Mouse (Mus musculus): ENCODE results near the gene Folr1. TPM values are rescaled to one million over a fixed set of nuclear protein-coding genes. Genes with fewer than 3 reads are reported as not detected.

Folr1 gene
- 6.3 and 19.2 TPM in 2 replicates for polyA plus RNA-seq (2012; rRNA removed)

GRCm38 (mm10) chr7:101870629-101871028 lies at the start of gene Folr1:
TSS of gene Folr1 (minus strand) at chr7:101870788.

GRCm38 (mm10) chr7:101906287-101906681 lies 35.7 kb upstream of the Folr1 start, which contains the start of gene Tomt:
TSS of gene Tomt (minus strand) at chr7:101906359.

GRCm38 (mm10) chr7:101905561-101906286 lies 35.1 kb upstream of the Folr1 start, which contains the start of gene Lamtor1:
TSS of gene Lamtor1 (plus strand) at chr7:101905904.

GRCm38 (mm10) chr7:101863415-101863814 lies 7.2 kb downstream of the Folr1 start, which contains the start of gene Anapc15:
TSS of gene Anapc15 (plus strand) at chr7:101863715.

GRCm38 (mm10) chr7:101857094-101857493 lies 13.5 kb downstream of the Folr1 start, which contains the start of gene Folr2:
TSS of gene Folr2 (minus strand) at chr7:101857194.

GRCm38 (mm10) chr7:101837606-101838471 lies 32.7 kb downstream of the Folr1 start, which contains the start of gene Inppl1:
TSS of gene Inppl1 (minus strand) at chr7:101838229.

GRCm38 (mm10) chr7:101817861-101818401 lies 52.7 kb downstream of the Folr1 start, which contains the start of gene Phox2a:
TSS of gene Phox2a (plus strand) at chr7:101818313.

Other genes with a start within 250 kb of the Folr1 start
- gene Clpb, start 207.2 kb downstream of the Folr1 start, polyA plus RNA-seq (2012; rRNA removed), result 24.4 and 27.1 TPM in 2 replicates
- gene Phox2a, start 52.5 kb downstream of the Folr1 start, polyA plus RNA-seq (2012; rRNA removed), result 0.19 and 0.47 TPM in 2 replicates
- 16.0 and 17.4 TPM in 2 replicates for gene Inppl1, start 32.6 kb downstream of the Folr1 start, polyA plus RNA-seq (2012; rRNA removed)
- 2.7 and 3.4 TPM in 2 replicates for gene Folr2, start 13.6 kb downstream of the Folr1 start, polyA plus RNA-seq (2012; rRNA removed)
- 85.9 and 93.3 TPM in 2 replicates for gene Anapc15, start 7.1 kb downstream of the Folr1 start, polyA plus RNA-seq (2012; rRNA removed)
- gene Lamtor1, start 35.1 kb upstream of the Folr1 start, polyA plus RNA-seq (2012; rRNA removed), result 165 and 168 TPM in 2 replicates
- gene Tomt, start 35.6 kb upstream of the Folr1 start, polyA plus RNA-seq (2012; rRNA removed), result 0.34 and 0.36 TPM in 2 replicates
- 8.7 and 11.0 TPM in 2 replicates for gene Lrrc51, start 63.1 kb upstream of the Folr1 start, polyA plus RNA-seq (2012; rRNA removed)
- gene Numa1, start 63.3 kb upstream of the Folr1 start, polyA plus RNA-seq (2012; rRNA removed), result 53.4 and 61.3 TPM in 2 replicates
- 17.2 and 19.3 TPM in 2 replicates for gene Il18bp, start 147.9 kb upstream of the Folr1 start, polyA plus RNA-seq (2012; rRNA removed)
- 85.9 and 92.3 TPM in 2 replicates for gene Rnf121, start 194.7 kb upstream of the Folr1 start, polyA plus RNA-seq (2012; rRNA removed)
- 51.7 and 54.6 TPM in 2 replicates for gene Xndc1, start 194.7 kb upstream of the Folr1 start, polyA plus RNA-seq (2012; rRNA removed)
- gene Xntrpc, start 194.9 kb upstream of the Folr1 start, polyA plus RNA-seq (2012; rRNA removed), result 4.0 and 4.4 TPM in 2 replicates
- 3.0 and 3.1 TPM in 2 replicates for gene Trpc2, start 212.3 kb upstream of the Folr1 start, polyA plus RNA-seq (2012; rRNA removed)
- 0.23 and 1.8 TPM in 2 replicates for gene Art1, start 231.0 kb upstream of the Folr1 start, polyA plus RNA-seq (2012; rRNA removed)
- 0.27 and 0.28 TPM in 2 replicates for gene Art5, start 238.7 kb upstream of the Folr1 start, polyA plus RNA-seq (2012; rRNA removed)
- gene Chrna10, start 246.0 kb upstream of the Folr1 start, polyA plus RNA-seq (2012; rRNA removed), result 0.04 TPM in 2 replicates